Mouse (Mus musculus) megakaryocyte progenitor cell, adult 5-6 weeks (primary cell): Measurements from ENCODE around the gene Akap13. TPM values are rescaled to one million over a fixed set of nuclear protein-coding genes. Genes with fewer than 3 reads are reported as not detected.

Experiments
- ATAC-seq: replicated peaks from 2 replicates; pipeline ENCODE4 v1.8.0; 2016; ENCODE audit warnings: mild to moderate bottlenecking, moderate TSS enrichment, inconsistent platforms; ENCODE audit not compliant: poor library complexity
- total RNA-seq, 2 experiments: library from RNA; stranded (forward) in 1 of 2; stranded (reverse) in 1 of 2; fragments of 157-497, 149-512 nt in 1 of 2; fragments of 200-1000 nt in 1 of 2; gene quantifications; 2 replicates each; pipeline versions ENCODE4 v1.2.3 to v1.2.4; 2015 to 2017

The Akap13 gene
- total RNA-seq (2015) (69.3 and 93.1 TPM in 2 replicates), total RNA-seq (2017) (165 and 173 TPM in 2 replicates)

DNA sequence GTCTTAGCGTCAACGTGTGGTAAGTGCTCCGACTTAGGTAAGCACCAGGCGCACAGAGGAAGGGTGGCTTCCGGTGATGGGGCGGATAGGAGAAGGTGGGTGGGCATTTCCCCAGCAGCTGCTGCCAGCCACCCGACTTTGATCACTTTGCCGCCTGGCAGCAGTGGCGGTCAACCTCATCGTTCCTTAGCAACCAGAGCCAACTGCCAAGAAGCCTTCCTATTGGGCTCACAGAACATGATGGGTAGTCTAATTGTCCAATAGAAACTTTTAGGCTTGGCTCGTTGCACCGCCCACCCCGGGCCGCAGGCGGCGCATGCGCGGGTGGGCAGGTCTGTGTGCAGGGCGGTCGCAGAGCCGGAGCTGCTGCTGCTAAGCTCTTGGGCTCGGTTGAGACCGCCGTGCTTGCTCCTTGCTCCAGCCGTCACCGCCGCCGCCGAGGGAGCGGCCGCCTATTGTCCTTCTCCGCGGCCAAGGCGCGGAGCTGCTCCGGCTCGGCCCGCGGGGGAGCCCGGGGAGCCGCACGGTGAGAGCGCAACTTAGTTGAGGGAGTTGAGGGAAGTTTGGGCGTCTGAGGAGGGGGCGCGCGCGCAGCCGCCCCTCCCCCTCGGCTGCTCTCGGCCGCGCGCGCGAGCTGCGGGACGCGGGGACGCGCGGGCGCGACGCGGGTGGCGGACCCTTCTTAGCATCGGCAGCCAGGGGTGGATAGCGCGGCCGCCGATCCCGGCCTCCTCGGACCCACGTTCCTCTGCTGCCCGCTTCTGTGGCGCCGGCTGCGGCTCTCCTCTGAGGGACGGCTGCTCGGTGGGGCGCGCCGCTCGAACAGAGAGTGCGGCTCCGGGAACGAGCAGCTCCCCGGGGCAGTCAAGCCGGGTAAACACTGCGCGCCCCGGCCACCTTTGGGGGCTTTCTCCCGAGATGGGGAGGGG is at the start of gene Akap13:
Gene Akap13, plus strand, starts transcription at position 312 of the 929 bp plus-strand sequence.
- peak; percentile 97 for ATAC-seq

DNA sequence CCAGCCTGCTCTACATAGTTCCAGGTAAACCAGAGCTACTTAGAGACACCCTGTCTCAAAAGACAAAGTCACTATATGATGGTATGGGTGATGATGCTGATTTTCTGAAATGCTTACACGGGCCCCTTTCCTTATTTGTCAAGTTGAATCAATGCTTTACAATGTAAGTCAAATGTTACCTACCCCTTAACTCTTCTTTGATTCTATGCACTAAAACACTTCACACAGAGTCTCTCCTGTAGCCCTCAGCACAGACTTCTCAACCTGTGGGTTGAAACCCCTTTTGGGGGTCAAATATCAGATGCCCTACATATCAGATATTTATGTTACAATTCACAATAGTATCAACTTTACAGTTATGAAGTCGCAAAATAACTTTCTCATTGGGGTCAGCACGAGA is 44.7 kb upstream of the Akap13 start:
- no peak for ATAC-seq

DNA sequence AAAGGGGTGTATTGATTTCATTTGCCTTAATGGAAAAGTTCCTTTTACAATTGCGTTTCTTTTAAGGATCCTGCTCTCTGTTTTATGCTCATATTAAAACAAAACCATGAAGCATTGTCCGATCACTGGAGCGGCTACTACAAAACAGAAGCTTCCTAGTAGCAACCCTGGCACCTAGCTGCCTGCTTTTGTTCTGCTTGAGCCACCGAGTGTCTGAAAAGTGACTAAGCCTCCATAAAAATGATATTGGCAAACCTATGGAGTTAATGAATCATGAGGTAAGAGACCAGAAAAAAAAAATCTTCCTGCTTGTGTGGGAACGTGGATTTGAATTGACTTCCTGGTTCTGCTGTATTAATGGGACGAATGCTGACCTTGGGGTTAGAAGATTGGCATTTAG is 44.1 kb upstream of the Akap13 start:
- no peak for ATAC-seq

DNA sequence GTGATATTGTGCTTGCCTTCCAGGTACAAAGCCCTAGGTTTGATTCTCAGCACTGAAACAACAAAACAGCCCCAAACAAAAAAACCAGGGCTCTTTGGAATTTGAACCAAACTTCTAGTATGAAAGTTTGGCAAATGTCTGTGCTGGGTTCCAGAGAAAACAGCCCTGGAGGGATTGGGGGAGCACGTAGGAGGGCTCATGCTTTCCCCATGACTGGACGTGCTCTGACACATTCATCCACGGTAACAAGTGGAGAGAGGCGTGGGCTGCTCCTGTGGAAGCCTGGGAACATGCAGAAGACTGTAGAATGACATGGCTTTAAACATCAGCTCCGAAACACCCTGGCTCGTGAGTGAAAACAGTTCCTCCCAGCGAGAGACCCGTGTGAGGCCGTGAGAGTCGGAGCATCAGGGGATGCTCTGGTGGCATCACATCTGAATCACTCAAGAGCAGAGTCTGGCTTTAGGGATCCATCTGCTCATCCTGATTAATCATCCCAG is 43.3 kb upstream of the Akap13 start:
- no peak for ATAC-seq

DNA sequence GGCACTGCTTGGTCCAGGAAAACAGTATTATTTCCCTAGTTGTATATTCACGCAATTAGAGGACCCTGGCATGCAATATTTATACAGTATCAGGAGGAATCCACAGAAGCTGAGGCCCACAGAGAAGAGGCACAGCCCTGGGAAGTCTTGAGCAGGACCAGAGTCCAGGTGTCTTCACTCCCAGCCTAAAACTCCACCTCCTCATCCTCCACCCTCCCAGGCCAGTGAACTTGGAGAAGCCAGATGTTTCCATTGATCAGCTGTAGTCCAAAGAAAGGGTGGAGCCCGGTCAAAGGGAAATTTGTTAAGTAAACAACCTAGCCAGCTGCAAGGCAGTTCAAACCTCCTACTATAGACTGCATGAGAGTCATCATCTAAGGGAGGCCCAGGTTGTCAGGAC is 42.8 kb upstream of the Akap13 start:
- no peak for ATAC-seq

DNA sequence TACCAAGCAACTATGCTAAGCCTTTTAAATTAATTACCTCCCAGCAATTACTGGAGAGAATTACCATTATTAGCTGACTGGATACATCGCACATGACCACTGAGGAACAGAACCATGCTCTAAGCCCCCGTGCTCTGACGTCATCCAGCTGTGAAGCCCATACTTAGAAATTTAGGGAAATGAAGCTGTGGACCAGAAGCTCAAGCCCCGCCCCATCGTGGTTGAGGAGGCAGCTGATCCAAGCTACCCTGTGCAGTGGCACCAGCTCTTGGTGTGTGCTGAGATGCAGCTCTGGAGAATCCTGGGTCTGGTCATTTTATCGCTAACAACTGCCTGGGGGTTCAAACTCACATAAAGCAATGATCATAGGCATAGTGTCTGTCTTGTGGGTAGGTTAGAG is 41.4 kb upstream of the Akap13 start:
- ATAC-seq, result peak; percentile 88

DNA sequence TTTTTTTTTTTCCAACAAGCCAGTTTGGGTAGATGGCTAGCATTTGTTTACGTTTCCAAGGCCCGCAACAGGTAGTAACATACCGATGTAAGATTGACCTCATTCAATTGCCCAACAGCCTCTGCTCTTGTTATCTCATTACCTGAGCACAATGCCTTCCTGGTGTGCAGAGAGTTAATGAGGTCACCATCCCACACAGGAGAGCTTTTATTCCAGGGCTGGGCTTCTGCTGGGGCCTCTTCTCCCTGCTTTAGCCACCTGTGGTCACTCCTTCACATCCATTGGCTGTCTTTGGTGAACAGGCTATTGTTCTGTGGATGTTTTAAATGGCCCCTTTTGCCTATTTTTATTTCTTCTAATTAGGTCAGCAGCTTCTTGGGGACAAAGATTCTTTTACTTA is 41.0 kb upstream of the Akap13 start:
- ATAC-seq, result no peak

DNA sequence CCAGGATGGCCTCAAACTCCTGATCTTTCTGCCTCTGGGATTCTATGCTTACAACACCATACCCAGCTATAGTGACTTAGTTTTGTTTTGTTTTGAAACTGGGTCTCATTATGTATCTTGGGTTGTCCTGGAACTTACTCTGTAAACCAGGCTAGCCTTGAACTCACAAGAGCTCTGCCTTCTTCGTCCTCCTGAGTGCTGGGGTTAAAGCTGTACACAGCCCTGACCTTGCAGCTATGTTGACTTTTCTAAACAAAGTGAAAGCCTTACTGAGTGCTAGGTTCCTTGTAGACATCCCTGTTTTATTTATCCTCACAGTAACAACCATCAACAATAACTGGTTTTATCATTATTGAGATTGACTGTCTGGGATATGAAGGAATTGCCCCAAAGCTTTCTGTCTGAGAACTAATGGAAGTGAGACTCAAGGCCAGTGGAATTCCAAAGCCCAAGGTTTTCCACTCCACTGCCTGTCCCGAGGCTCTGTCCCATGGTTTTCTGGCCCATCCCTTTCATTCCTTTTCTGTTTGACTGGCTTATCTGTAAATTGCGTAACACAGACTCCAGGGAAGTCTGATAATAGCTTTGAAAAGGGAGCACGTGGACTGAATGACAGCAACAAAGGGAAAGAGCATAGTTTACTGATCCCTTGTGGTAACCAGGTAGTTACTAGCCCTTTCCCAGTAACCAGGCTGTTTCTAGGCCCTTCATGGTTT is 40.0 kb upstream of the Akap13 start:
- ATAC-seq, result no peak

DNA sequence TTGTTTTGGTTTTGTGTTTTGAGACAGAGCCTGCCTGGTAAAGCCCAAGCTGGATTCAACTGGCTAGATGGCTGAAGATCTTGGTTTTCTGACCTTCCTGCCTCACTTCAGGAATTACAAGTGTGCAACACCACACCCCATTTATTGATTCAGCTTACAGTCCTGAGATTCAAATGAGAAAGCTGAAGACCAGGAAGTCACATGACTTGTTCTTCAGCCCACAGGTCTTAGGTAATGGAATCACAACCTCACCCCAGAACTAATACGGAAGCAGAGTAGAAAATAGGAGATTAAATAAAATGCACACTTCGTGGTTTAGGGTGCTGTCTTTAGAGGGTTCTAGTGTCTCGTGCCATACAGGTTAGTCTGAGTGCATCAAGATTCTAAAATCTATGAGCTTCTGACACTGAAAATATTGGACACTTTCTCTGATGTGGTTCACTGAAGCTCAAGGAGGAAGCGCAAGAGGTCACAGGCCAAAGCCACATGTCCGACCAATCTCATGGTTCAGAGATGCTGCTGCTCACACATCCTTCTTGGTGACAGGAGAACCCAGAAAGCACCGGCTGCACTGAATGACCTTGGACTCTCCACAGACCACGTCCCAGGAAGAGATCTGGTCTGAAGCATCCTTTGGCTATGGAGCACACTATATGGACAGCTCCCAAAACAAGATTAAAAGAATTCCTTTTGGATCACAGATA is 39.3 kb upstream of the Akap13 start:
- no peak for ATAC-seq

DNA sequence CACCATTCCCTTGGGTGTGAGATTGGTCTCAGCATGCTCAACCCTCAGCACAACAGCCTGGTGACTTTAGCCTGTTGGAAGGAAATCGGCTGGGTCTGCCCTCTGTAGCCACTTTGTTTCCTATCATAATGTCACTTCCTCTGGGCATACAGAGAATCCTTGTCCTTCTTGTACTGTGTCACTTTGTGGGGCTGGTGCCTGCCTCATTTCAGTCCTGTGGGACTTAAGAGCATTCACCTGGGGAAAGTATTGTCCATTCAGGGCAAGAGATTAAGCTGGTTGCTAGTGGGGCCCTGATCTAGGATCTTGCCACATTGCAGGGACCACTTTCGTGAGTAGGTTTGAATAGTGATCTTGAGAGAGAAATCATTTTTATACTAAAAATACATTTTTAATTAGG is 34.4 kb upstream of the Akap13 start:
- no peak for ATAC-seq

DNA sequence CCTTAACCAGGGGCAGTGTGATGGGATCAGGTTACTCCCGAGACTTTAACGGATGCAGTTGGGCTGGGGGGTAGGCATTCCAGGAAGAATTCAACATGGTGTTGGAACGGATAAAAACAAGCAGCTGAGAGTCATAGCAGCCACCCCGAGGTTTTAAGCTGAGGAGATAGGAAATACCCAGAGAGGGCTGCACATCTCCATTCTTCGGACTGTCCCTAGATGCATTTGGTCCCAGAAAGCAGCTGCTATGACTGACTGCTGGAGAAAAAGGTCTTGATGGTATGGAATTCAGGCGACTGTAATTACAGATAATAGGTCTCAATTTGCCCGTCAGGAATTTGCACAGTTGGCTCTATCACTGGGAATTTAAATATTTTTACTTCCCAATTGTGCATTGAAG is 31.2 kb upstream of the Akap13 start:
- ATAC-seq, result no peak

DNA sequence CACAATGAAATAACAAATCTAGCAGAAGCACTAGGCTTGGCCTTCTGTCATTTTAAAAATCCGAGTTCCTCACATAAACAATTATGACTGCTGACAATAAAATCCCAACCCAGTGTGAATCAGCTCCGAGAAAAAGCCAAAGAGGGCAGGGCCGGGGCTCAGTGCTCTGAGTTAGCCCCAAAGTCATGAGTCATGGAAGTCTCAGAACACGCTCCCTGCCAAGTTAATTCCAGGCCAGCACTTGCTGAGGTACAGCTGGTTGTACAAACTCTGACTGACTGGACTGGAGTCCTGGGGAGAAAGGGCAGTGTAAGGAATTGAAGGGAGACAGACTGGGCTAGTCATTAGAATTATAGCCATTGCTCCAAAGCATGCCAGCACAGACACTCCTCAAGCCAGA is 28.0 kb upstream of the Akap13 start:
- ATAC-seq, result no peak

DNA sequence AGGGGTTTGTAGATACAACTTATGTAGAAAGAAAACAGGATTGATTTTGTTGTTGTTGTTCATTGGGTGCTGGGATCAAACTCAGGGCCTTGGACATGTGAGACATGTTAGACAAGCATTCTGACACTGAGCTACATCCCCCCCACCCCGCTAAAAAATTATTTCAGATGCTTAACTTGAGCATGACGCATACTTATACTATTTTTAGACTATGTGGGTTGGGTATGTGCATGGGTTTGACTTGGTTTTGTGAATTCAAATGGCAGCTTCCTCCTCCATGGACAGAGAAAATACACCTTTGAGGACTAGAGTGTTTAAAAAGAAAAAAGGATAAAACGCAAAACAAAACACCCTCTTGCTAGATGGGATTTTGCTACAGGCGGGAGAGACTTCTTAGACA is 26.4 kb upstream of the Akap13 start:
- ATAC-seq, result no peak

DNA sequence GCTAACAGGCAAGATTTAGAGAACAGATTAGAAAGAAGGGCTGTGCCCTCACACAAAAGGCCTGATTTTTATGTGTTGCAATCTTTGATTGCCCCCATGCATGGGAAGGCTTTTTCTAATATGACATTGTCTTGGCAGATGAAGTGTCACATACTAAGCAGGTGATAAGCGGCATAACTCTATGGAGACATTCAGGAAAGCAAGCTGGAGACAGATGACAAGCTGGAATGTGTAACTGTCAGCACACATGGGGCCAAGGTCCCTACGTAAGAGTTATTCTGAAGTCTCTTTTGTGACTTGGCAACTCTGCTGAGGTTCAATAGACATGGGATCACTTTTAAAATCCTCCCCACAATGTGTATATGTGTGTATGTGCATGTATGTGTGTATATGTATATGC is 24.8 kb upstream of the Akap13 start:
- no peak for ATAC-seq

DNA sequence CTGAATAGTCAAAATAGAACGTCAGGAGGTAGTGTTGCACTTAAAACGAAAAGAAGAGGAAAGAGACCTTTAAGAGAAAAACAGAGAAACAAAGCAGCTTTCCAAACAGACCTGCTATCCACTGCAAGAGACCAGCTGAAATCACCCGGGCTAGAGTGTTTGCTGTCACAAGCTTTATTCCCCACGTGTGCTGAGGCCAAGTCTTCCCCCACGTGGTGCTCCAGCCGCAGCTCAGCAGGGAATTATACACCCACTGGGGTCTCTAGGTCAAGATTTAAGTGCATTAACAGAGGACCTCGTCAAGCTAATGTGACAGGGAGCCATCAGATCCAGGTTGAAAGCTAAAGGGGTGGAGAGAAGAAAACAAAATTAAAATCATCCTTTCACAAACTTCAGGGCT is 24.3 kb upstream of the Akap13 start:
- ATAC-seq, result no peak

DNA sequence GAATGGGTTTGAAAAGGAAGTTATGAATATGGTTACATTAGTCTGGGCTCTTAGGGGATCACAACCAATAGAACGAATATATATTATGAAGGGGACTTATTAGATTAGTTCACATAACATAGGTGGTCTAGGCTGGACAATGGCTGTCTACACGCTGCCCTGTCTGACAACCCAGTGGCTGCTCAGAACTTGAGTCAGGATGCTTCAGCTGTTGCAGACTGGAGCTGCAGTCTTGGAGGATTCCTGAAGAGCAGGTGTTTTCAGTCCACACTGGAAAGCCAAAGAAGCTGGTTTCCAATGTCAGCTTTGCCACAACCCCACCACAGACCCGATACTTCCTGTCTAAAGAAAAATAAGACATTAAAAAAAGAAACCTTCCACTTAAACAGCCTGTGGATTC is 23.3 kb upstream of the Akap13 start:
- no peak for ATAC-seq

DNA sequence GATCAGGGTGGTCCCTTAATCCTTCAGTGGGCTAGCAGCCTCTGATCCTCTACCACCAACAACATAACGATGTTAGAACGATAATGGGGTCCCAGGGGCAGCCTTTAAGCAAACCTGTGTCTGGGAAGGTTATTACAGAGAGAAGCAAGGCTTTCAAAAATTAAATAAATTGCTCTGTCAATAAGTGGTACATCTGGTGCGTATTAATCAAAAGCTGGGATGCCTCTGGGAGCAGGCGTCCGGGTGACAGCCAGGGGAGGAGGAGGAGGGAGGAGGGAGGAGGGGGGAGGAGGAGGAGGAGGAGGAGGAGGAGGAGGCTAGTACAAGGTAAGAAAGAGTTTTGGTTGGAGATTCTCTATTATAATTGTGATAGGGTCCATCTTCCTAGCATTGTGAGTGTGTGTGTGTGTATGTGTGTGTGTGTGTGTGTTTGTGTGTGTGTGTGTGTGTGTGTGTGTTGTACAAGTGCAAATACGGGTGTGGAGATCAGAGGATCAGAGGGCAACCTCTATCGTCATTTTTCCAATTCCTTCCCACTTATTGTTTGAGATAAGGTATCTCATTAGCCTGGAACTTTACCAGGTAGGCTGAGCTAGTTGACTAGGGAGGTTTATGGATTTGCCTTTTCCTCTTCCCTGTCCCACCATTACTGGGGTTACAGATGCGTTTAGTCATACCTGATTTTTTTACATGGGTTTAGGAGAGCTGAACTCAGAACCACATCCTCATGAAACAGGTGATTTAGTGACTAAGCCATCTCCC is 18.7 kb upstream of the Akap13 start:
- no peak for ATAC-seq

DNA sequence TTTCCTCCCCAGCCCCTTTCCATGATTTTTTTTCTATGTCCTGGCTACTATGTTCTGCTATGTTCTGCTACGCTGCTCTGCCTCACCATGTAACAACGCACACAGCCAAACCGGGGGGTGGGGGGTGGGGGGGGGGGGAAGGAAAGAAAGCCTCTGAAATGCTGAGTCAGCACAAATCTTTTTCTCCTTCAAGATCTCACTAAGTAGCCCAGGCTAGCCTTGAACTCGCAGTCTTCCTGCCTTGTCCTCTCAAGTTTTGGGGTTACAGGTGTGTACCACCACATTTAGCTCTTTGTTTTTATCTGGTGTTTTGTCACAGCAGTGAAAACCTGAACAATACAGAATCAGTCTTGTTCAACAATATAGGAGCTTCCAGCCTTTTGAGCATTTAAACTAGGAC is 15.8 kb upstream of the Akap13 start:
- ATAC-seq, result no peak

DNA sequence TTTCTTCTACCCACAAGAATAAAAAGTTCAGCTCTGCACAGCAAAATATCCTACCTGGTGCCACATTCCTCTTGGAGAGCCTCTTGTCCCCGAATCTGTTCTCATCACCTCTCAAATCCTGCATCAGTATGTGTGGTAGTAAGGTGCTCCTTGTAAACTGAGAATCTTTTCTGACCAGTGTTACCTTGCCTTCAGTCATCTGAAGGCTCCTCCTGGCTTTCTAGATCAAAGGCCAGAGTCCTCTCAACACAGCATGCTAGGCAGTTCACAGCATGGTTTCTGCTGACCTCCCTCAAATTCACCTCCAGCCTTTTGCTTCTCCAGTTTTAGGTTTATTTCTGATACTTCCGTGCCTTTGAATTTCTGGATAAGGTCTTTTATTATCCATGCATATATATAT is 15.1 kb upstream of the Akap13 start:
- ATAC-seq, result no peak

DNA sequence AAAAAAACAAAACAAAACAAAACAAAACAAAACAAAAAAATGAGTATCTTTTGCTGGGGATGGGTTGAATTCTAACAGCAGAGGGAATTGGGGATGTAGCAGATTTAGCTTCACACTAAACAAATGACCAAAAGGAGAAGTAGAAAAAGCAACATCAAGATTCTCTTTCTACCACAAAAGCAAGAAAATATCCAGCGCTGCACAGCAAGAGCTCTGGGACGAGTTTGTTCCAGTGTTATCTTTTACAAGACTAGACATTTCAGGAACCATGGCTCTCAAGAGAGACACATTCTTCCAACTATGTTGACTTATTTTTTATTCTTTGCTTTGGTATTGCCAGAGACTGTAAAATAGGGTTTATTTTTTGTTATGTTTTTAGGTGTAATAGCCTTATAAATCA is 13.4 kb upstream of the Akap13 start:
- ATAC-seq, result 0 out of 2 replicates have a peak, but pooled peaks have one; percentile 6
